Mouse (Mus musculus): ENCODE results near the gene Mc1r.
"Not testable (repeated sequence)": the region's sequence is repeated elsewhere in the genome, so short reads cannot be mapped to it uniquely, and the experiment has no call there.

Mc1r gene

DNA sequence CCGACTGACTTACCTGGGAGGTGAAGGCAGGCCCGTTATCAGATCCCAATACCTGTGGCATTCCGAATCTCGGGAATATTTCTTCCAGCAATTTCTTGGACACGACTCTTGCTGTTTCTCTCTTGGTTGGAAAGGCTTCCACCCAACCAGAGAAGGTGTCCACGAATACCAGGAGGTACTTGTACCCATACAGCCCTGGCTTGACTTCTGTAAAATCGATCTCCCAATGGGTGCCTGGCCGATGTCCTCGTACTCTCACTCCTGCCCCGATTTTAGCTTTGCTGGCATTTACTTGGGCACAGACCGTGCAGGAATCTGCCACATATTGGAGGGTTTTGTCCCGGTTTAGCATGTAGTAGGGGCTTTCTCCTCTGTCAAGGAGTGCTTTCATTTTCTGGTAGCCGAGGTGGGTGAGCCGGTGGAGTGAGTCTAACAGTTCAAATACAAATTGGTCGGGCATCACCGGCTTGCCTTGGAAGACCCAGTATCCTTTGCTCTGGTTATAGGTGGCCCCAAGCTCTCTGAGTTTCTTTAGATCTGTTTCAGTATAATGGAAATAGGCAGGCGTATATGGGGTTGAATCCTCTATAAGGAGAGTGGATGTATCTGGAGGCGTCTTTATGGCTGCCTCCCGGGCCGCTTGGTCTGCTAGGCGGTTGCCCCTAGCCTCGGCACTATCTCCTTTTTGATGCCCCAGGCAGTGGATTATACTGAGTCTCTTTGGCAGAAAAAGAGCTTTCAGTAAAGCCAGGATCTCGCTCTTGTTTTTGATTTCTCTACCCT lies 22.2 kb downstream of the Mc1r start:
- no peak for DNase-seq (ENCODE audit: low read depth in 2 of 2, low spot score in 2 of 2)

DNA sequence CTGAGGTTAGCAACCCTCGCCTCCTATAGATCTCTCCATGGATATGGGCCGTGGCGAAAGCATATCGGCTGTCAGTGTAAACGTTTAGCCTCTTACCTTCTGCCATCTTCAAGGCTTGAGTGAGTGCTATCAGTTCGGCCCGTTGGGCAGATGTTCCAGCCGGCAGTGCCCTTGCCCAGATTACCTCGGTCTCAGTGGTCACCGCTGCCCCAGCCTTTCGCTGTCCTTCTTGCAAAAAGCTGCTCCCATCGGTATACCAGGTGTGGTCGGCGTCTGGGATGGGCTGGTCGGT lies 22.8 kb downstream of the Mc1r start:
- DNase-seq (ENCODE audit: low read depth in 2 of 2, low spot score in 2 of 2) = not testable (repeated sequence)

DNA sequence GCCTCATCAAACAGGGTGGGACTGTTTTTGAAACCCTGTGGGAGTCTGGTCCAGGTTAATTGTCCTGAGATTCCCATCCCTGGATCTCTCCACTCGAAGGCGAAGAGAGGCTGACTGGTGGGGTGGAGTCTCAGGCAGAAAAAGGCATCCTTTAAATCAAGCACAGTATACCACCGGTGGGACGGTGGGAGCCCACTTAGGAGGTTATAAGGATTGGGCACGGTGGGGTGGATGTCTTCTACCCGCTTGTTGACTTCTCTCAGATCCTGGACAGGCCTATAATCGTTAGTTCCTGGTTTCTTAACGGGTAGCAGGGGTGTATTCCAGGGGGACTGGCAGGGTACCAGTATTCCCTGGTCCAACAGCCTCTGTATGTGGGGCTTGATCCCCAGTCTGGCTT lies 24.0 kb downstream of the Mc1r start:
- not testable (repeated sequence) for DNase-seq (ENCODE audit: low read depth in 2 of 2, low spot score in 2 of 2)

DNA sequence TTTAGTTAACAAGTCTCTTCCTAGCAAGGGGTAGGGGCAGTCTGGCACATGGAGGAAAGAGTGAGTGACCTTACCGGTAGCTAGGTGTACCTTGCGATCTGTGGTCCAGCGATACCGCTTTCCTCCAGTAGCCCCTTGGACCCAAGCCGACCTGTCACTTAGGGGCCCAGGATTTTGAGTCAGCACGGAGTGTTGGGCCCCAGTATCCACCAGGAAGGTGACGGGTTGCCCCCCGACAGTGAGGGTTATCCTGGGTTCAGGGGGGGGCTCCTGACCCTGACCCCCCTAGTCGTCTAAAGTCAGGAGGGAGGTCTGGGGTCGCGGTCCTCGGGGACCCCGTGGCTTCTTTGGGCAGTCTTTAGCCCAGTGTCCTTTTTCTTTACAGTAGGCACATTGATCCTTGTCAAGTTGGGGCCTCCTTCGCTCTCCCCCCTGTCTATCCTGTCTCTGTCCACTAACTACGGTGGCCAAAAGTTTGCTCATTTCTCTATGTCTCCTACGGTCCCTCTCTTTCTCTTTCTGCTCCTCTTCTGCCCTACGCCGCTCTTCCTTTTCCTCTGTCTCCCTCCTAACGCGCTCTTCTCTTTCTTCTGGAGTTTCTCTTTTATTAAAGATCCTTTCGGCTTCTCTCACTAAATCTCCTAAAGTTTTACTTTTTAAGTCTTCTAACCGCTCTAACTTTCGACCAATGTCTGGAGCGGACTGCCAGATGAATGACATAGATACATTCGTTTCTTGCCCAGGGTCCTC lies 24.9 kb downstream of the Mc1r start:
- DNase-seq (ENCODE audit: low read depth in 2 of 2, low spot score in 2 of 2) = no peak

DNA sequence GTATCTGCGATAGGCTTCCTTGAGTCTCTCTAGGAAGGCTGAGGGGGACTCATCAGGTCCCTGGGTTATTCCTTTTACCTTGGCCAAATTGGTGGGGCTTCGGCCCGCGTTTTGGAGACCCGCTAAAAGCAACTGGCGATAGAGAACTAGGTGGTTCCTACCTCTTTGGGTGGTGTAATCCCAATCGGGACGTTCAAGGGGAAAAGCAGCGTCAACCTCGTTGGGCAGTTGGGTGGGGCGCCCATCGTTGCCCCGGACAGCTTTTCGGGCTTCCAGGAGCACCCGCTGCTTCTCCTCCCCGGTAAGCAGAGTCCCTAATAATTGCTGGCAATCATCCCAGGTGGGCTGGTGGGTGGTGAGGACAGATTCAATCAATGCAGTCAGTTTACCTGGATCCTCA lies 25.5 kb downstream of the Mc1r start:
- no peak for DNase-seq (ENCODE audit: low read depth in 2 of 2, low spot score in 2 of 2)

DNA sequence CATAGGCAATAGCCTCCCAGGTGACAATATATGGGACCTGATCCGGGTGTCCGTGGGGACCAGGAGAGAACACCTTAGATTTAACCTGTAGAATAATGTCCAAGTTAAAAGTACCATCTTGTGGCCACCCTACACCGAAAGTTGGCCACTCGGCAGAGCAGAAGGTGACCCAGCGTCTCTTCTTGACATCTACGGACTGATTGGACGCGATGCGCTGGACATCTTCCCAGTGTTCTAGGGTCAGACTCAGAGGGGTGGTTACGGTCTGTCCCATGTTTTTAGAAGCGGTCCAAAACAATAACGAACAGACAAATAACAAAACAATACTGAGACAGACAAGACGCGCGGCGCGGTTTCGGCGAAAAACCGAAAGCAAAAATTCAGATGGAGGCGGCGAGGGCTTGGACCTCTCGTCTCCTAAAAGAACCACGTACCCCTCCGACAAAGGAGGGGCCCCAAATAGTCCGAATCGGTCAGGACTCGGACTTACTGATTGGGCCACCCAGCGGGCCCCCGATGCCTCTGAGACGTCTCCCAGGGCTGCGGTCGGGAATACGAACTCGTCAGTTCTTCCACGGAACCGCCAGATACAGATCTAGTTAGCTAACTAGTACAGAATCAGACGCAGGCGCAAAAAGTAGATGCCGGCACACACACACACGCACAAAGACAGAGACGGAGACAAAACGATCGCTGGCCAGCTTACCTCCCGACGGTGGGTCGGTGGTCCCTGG lies 26.5 kb downstream of the Mc1r start:
- DNase-seq (ENCODE audit: low read depth in 2 of 2, low spot score in 2 of 2) = not testable (repeated sequence)

DNA sequence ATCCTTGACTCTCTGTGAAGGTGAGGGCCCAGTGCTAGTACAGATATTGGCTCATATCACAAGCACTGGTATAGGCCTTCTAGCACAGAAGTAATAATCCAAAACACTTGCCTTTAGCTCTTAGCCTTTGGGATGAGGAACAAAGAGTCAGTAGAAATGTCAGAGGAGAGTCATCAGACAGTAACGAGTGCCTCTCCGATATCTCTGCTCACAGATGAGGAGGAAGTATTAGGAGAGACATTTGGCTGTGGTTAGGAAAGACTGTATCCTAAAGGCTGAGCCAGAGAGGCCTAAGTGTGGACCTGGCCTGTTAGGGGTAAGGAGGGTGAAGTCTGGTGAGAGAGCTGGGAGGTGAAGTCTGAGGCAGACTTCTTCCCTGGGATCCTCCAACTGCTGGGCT lies 34.9 kb downstream of the Mc1r start:
- no peak for DNase-seq (ENCODE audit: low read depth in 2 of 2, low spot score in 2 of 2)

DNA sequence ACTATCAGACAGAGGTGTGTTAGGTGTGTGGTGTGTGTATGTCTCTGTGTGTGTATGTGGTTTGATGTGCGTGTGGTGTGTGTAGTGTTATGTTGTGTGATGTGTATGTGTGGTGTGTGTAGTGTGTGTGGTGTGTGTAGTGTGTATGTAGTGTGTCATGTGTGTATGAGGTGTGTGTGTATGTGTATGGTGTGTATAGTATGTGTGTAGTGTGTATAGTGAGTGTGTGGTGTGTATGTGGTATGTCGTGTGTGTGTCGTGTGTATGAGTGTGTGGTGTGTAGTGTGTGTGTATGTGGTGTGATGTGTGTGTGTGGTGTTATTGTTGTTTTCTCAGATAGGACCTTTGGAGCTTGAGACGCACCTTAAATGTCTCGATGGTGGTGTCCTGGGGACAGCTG lies 35.4 kb downstream of the Mc1r start:
- DNase-seq (ENCODE audit: low read depth in 2 of 2, low spot score in 2 of 2) = no peak

DNA sequence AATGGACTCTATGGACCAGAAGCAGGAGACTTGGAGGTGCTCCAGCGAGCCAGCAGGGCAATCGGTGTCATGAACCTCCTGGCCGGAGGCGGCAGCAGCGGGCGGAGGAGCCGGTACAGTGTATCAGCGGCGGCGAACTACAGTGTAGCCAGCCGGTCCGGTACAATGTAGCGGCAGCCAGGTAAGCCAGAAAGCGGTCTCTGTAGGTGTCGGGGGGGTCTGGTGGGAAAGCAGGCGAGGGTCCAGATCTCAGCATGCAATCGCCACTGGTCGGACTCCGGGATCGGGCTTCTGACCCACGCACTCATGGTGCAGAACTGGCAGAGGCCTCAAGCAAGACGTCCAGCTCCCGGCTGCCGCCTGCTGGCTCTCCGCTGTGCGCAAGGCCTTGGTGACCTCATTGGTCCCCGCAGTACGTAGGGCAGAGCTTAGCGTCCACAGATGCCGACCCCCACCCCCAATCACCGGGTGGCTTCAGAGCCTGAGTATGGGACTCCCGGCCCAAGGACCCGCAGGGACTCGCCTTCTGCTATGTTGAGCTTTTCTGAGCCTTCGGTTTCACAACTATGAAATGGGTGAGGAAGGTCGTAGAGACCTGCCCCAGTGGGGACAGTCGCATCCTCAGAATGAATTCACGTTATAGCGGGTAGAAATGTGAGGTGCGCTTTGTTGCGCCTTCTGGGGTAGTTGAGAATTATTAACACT lies 36.1 kb downstream of the Mc1r start:
- DNase-seq (ENCODE audit: low read depth in 2 of 2, low spot score in 2 of 2) = peak; percentile 89 to 95

DNA sequence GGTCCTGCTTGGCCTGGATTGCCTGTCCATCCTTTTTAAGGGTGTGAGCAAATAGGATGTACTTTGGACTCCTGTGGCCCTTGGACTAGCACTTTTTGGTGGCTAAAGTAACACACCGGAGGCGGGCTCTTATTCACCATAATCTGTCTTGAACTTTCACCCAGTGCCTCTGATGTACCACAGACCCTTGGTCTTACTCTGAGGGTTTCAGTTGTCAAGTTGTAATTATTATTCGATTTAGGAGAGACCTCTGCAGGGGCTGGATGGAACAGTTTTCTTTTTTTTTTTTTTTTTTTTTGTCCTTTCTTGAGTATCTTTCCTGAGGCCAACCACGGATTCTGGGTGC lies 36.6 kb downstream of the Mc1r start:
- no peak for DNase-seq (ENCODE audit: low read depth in 2 of 2, low spot score in 2 of 2)

DNA sequence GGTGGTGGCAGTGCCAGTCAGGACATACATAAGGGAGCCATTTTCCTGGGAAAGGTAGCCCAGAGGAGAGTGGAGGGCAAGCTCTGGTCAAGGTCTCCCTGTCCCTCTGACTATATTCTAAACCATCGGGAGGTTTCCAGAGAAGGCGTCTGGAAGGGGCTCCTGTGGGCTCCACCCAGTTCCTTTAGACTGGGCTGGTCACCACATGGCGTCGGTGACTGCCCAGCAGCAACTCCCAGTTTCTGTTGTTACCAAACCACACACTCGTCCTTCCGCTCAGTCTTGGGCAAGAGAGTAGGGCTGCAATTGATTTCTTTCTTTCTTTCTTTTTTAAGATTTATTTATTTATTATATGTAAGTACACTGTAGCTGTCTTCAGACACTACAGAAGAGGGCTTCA lies 37.2 kb downstream of the Mc1r start:
- DNase-seq (ENCODE audit: low read depth in 2 of 2, low spot score in 2 of 2) = no peak

DNA sequence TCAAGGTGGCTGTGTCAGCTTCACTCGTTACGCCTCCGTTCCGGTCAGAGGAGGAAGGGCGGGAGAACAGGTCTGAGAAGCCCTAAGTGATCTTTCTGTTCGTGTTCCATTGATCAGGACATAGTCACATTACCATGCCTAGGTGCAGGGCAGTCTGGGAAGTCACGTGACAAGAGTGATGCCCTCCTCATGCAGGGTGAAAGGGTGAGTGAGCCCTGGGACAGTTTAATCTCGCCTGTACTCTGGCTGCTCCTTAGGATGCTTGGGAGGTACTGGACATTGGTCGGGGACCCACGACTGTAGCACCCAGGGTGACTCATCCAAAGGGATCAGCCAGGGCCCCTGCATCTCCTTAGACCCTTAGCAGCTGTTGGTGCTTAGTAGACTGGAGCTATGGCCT lies 39.1 kb downstream of the Mc1r start:
- DNase-seq (ENCODE audit: low read depth in 2 of 2, low spot score in 2 of 2) = no peak

DNA sequence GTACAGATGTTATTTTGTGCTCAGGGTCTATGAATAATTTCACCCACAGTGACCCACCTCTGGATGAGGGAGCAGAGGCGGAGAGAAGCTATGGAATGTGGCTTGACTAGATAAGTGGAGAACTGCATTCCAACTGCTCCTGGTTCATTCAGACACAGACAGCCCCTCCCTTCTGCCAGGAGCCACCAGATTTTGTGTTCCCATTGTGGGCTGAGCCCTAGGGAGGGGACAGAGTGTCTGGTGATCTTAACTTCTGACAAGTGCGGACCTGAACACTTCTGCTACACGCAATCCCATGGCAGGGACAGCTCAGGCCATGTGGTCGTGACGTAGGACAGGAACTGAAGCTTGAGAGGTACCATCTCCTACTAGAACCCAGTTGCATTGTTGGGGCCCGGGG lies 39.9 kb downstream of the Mc1r start:
- no peak for DNase-seq (ENCODE audit: low read depth in 2 of 2, low spot score in 2 of 2)

DNA sequence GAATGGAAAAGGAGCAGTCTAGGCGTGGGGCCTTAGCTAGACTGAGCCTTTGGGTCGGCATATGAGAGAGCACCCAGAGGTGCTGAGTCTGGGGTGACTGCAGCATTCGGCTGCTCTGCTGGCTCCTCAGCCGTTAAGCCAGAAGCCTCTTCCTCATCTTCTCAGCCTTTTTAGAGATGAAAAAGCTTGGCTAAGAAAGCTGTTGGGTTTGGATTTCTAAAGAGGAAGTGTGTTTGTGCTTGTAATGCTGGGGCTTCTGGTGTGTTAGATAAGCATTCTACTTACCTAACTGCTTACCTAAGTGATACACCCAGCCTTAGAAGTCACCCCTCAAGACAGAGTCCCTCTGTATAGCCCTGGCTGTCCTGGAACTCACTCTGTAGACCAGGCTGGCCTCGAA lies 43.9 kb downstream of the Mc1r start:
- no peak for DNase-seq (ENCODE audit: low read depth in 2 of 2, low spot score in 2 of 2)

DNA sequence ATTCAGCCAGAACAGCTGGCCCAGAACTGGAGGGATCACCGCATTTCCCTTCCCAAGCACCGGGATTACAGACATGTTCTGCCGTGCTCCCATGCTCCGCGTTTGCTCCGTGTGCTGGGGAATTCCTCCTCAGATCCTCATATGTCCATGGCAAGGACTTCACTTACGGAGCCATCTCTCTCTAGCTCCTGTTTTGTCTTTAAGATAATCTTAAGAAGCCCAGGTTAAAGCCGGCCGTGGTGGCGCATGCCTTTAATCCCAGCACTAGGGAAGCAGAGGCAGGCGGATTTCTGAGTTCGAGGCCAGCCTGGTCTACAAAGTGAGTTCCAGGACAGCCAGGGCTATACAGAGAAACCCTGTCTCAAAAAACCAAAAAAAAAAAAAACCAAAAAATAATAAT lies 44.8 kb downstream of the Mc1r start:
- DNase-seq (ENCODE audit: low read depth in 2 of 2, low spot score in 2 of 2) = not testable (repeated sequence)

DNA sequence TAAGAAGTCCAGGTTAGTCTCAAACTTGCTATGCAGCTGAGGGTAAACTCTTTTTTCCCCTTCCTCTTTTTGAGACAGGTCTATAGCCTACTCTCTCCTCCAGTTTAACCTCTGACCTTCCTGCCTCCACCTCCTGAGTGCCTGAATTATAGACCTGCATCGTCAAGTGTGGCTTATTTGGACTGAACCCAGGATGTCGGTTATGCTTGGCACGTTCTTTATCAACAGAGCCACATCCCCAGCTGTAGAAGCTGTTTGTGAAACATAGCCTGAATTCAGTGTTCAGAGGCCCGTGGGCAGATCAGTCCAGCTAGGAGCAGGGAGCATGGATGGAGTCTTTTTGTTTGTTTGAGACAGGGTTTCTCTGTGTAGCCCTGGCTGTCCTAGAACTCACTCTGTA lies 45.2 kb downstream of the Mc1r start:
- DNase-seq (ENCODE audit: low read depth in 2 of 2, low spot score in 2 of 2) = no peak

DNA sequence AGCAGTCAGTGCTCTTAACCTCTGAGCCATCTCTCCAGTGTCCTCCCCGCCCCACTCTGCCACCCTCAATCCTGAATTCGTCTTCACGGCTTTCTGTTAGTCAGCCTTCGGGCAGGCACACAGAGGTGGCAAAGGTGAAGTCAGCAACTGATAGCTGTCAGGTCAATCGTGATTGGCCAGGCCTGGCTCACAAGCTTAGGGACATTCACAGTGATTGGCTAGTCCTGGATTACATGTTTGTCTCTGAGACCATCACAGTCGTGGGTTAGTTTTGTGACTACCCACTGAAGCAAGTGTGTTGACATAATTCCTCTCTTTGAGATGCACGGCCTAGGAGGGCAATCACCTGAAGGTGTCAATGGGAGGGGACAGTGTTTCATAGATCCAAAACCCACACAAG lies 46.4 kb downstream of the Mc1r start:
- DNase-seq (ENCODE audit: low read depth in 2 of 2, low spot score in 2 of 2) = no peak

DNA sequence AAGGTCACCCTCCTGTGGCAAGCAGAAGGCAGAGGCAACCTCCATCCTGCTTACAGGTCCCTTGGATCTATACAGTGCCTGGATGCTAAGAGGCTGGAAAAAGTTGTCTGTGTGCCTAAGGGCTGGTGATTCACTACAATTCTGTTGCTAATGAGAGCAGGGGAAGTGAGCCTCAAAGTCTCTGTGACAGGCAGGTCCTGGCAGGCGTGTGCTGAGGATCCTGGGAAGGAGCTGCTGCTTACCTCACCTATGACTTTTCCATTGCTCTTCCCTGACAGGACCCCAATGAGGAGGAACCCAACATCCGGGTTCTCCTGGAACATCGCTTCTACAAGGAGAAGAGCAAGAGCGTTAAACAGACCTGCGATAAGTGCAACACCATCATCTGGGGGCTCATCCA lies 47.0 kb downstream of the Mc1r start:
- DNase-seq (ENCODE audit: low read depth in 2 of 2, low spot score in 2 of 2) = no peak

DNA sequence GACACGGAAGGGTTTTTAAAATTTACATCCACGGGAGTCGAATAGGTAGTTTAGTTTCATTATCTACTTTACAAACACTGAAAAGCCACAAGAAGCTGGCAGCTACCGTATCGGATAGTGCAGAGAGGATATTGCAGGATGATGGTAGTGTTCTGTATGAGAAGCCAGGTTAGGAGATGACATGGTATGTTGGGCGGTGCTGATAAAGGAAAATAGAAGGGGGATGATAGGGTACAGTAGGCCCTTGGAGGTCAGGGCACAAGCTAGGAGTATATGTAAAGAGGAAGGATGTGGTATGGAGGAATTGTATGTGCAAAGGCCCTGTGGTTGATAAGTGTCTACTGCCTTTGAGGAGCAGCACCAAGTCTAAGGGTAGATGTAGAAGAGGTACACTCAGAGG lies 47.7 kb downstream of the Mc1r start:
- no peak for DNase-seq (ENCODE audit: low read depth in 2 of 2, low spot score in 2 of 2)
